11 mouse cellular contexts compared by ENCODE assay signal in genomic region chr12:117789017-117789416, GRCm38 (mm10). TPM values are rescaled to one million over a fixed set of nuclear protein-coding genes. Genes with fewer than 3 reads are reported as not detected.
DNase-seq lines count a peak whose midpoint lies in the region; ATAC-seq lines count a peak whose summit lies in the region.
"Had no signal": no experiment of that assay in that cellular context is flagged by ENCODE, and none has a peak within 500 bp of the region (broad histone marks: within the 10 kb centered on the region; RNA-seq: fewer than 3 reads in every experiment).

No protein-coding gene starts in this region.

- peaks cover 3% of the 10 kb centered on the region; the same call in 1 of the 2 replicates for H3K27me3 ChIP-seq in kidney, embryonic 14.5 days (ENCODE audit: control insufficient read depth, insufficient read depth, low read length)
- peaks cover 30% of the 10 kb centered on the region for H3K27me3 ChIP-seq in hindbrain, embryonic 13.5 days
- H3K27me3 ChIP-seq in midbrain, embryonic 16.5 days (ENCODE audit: control insufficient read depth, insufficient read depth, low read depth, low read length) = peaks cover 2% of the 10 kb centered on the region; the same call in 1 of the 2 replicates

- DNase-seq in embryo, embryonic 10.5 days (ENCODE audit: low spot score) = peak; percentile 43
- DNase-seq in embryo, embryonic 10 days (ENCODE audit: low spot score) = no peak
- DNase-seq in kidney, adult 11 months = no peak
- DNase-seq in lung, adult 18-20 months = no peak
- DNase-seq in retina, embryonic 14.5 days (ENCODE audit: low spot score) = no peak
- DNase-seq: adrenal gland, postnatal 14 days; cerebellum, adult 18-20 months; left cerebral cortex, postnatal 4 days had no signal

- 44% methylated on average over 7 of the region's 7 CpGs for WGBS in kidney, embryonic 14.5 days
- WGBS in hindbrain, embryonic 13.5 days = 22% methylated on average over 7 of the region's 7 CpGs
- 12% methylated on average over 7 of the region's 7 CpGs for WGBS in midbrain, embryonic 16.5 days

- no peak for ATAC-seq in kidney, embryonic 14.5 days (ENCODE audit: low FRiP score, low TSS enrichment)
- no peak for ATAC-seq in hindbrain, embryonic 13.5 days (ENCODE audit: low FRiP score)
- ATAC-seq in midbrain, embryonic 16.5 days = peak; percentile 32; the same call in 1 of the 2 replicates

- no peaks in the 10 kb centered on the region for H3K36me3 ChIP-seq in kidney, embryonic 14.5 days (ENCODE audit: control insufficient read depth, insufficient read depth, low read length)
- H3K36me3 ChIP-seq in hindbrain, embryonic 13.5 days = no peaks in the 10 kb centered on the region
- H3K36me3 ChIP-seq in midbrain, embryonic 16.5 days (ENCODE audit: control insufficient read depth, insufficient read depth, low read length) = no peaks in the 10 kb centered on the region

- H3K4me1 ChIP-seq in kidney, embryonic 14.5 days (ENCODE audit: control insufficient read depth, insufficient read depth, low read length) = no peaks in the 10 kb centered on the region
- peaks cover 13% of the 10 kb centered on the region for H3K4me1 ChIP-seq in hindbrain, embryonic 13.5 days (replicated peaks)
- H3K4me1 ChIP-seq in midbrain, embryonic 16.5 days (ENCODE audit: control insufficient read depth, insufficient read depth, low read length) = peaks cover 2% of the 10 kb centered on the region; the same call in 1 of the 2 replicates

- H3K9me3 ChIP-seq in kidney, embryonic 14.5 days (ENCODE audit: control insufficient read depth, low read length) = no peaks in the 10 kb centered on the region
- no peaks in the 10 kb centered on the region for H3K9me3 ChIP-seq in hindbrain, embryonic 13.5 days
- no peaks in the 10 kb centered on the region for H3K9me3 ChIP-seq in midbrain, embryonic 16.5 days (replicated peaks; ENCODE audit: control insufficient read depth, low read length, poor library complexity, severe bottlenecking)

- H3K4me2 ChIP-seq in kidney, embryonic 14.5 days (replicated peaks; ENCODE audit: low read depth, low read length) = peak overlapping the region; percentile 52; the same call in 1 of the 2 replicates
- H3K4me2 ChIP-seq in hindbrain, embryonic 13.5 days = peak overlapping the region; percentile 60
- peak overlapping the region; percentile 52; the same call in 1 of the 2 replicates for H3K4me2 ChIP-seq in midbrain, embryonic 16.5 days (ENCODE audit: low read length)

- no peak overlapping the region for H3K27ac ChIP-seq in kidney, embryonic 14.5 days (ENCODE audit: low read depth, low read length)
- H3K27ac ChIP-seq in hindbrain, embryonic 13.5 days = no peak overlapping the region
- no peak overlapping the region for H3K27ac ChIP-seq in midbrain, embryonic 16.5 days (ENCODE audit: low read length)

- no peak overlapping the region for H3K9ac ChIP-seq in kidney, embryonic 14.5 days (ENCODE audit: low read depth, low read length)
- H3K9ac ChIP-seq in hindbrain, embryonic 13.5 days = no peak overlapping the region
- no peak overlapping the region for H3K9ac ChIP-seq in midbrain, embryonic 16.5 days (ENCODE audit: low read depth, low read length)

- H3K4me3 ChIP-seq in kidney, embryonic 14.5 days (ENCODE audit: low read length) = no peak overlapping the region
- H3K4me3 ChIP-seq in hindbrain, embryonic 13.5 days = no peak overlapping the region; the same call in 1 of the 2 replicates
- H3K4me3 ChIP-seq in midbrain, embryonic 16.5 days (ENCODE audit: low read depth, low read length) = no peak overlapping the region

RNA-seq across cellular contexts. Expression of gene Cdca7l, which starts 15.1 kb away (rescaled TPM):
- polyA plus RNA-seq in kidney, embryonic 14.5 days (2014; fragmentation: Nextera tagmentation; extraction: Ambion mirVana) = 35.7 and 69.9 TPM in 2 replicates
- 4.6 and 5.8 TPM in 2 replicates for polyA plus RNA-seq in hindbrain, embryonic 13.5 days (2015; fragmentation: Nextera tagmentation; extraction: Ambion mirVana)
- polyA plus RNA-seq in midbrain, embryonic 16.5 days (2015; fragmentation: Nextera tagmentation; extraction: Ambion mirVana) = 3.6 and 4.8 TPM in 2 replicates
